Mouse (Mus musculus) erythroid progenitor cell, adult 5-6 weeks (primary cell): ENCODE results near the gene Pank4. TPM values are rescaled to one million over a fixed set of nuclear protein-coding genes. Genes with fewer than 3 reads are reported as not detected.
A peak's percentile ranks its signal among the peaks of the same experiment; 100 is the strongest.

Experiments
- ATAC-seq: replicated peaks from 2 replicates; pipeline ENCODE4 v1.8.0; 2016; ENCODE audit warnings: moderate number of reproducible peaks, mild to moderate bottlenecking, moderate TSS enrichment, inconsistent platforms; ENCODE audit not compliant: poor library complexity, low FRiP score, severe bottlenecking
- total RNA-seq, 2 experiments: library from RNA; stranded (forward) in 1 of 2; stranded (reverse) in 1 of 2; fragments of 150-400 nt in 1 of 2; fragments of 186-747, 209-891 nt in 1 of 2; gene quantifications; 2 replicates each; pipeline versions ENCODE4 v1.2.3 to v1.2.4; 2015 to 2017; ENCODE audit warnings: low replicate concordance in 2 of 2

Pank4 gene
- total RNA-seq, 2 experiments from 2014 or later: 40.0 to 78.0 TPM

DNA sequence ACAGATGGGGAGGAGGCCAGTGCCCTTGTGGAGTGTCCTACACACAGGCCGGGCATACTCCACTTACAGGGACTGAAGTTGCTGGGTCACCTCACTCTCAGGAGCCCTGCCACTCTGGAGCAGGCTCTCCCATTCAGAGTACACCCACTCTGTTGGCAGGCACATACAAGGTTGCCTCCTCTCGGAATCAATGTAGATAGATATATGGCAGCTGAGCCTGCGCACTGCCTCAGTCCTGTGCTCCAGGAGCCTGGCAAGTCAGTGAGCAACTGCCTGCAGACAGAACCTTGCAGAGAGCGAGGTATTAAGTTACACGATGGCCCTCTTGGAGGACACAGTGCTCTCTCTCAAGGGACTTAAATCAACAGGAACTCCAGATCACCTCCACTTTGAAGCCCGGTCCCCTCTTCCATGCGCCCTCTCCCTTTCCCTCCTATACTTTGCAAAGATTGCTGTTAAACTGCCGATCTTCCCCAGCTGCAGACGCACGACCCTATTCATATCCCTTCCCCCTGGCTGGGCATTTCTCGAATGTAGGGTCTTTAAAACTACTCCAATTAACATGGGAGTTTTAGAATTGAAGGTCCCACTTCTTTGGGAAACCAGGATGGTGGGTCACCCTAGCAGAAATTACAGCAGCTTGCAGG is 610 bp upstream of the Pank4 start:
- no peak for ATAC-seq

DNA sequence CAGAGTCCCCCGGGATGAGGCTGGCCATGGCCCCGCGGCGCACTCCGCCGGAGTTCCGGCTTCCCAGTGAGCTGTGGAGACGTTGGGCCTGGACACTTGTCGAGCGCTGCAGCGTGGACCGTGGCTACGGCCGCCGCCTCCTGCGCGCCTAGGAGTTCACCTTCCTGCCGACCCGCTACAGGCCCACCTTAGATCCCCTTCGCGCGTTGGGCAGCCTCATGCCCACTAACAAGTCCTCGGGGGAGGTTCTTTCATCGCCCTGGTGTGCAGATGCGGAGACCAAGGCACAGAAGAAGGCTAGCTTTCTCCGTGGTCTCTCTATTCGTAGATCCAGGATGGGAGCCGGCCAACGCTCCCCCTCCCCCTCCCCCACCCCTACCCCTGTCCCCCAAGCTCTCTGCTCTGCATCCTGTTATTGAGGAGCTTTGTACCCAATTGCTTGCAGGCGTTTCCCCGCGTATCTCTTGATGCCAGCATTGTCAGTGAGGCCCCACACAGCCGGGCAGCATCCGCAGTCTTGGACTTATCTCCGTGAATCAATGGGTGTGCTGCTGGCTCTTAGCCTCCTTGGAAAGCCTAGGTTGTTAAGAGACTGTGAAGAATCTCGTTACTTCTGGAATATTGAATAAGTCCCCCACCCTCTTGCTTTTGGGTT is 785 bp downstream of the Pank4 start:
- peak; percentile 67 for ATAC-seq

DNA sequence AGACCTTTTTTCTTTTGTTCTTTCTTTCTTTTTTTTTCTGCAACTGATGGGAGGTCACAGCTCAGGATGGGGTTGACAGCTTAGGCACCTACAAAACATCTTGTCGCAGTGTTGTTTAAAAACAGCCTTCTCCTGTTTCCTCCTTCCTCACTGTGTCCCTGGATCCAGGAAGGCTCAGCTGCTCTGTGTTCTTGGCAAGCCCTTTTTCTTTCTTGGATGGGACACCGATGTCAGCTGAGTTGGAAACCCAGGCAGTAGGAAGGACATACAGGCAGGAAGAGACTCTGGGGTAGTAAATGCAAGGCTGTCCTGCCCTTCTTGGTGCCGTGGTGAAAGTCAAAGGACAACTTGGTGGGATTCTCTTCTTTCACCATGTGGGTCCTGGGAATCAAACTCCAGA is 1.9 kb downstream of the Pank4 start:
- no peak for ATAC-seq

DNA sequence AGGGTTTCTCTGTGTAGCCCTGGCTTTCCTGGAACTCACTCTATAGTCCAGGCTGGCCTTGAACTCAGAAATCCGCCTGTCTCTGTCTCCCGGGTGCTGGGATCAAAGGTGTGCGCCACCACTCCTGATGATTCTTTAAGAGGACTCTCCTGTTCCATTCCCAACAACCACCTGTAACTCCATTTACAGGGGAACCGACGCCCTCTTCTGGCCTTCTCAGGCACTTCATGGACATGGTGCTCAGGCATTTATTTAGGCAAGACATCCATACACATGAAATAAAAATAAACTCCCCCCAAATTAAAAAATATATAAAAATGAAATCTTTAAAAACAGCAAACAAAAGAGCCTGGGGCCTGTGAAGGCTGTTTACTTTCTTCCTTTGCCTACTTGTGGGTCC is 3.2 kb downstream of the Pank4 start:
- ATAC-seq: no peak

DNA sequence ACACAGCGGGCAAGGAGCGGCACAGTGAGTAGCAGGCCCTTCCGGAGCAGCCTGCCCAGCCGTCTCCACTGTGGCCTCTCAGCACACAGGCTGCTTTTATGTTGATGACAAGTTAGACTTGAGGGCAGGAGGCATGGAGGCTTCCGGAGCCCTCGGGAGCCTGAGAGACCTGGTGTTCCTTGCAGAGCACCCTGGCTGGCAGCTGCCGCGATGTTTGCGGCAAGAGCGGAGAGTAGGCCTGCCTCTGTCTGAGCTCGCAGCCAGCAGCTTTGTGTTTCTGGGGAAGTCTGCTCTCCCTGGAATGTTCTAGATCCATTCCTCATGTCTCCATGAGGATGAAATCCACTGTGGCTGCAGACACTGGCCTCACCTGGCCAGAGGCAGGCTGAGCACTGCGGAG is 8.6 kb downstream of the Pank4 start:
- ATAC-seq: no peak

DNA sequence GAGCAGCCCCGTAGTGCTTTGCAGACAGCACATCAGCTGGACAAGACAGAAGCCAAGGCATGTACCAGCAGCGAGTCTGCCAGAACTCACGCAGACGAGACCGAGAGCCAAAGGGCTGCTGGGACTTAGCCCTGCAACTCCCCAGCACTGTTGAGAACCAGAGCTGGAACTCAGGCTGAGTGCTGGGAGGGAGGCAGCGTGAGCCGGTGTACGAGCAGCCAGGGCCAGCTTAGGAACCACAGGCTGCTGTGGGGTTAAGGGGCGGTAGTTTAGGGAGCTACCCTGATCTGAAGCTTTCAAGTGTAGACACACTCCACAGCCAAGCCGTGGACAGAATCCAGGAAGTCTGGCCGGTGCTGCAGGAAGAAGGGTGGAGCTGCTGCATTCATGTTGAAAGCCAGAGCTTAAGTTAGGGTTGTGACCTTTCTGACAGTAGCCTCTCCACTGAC is 10.3 kb downstream of the Pank4 start:
- no peak for ATAC-seq

DNA sequence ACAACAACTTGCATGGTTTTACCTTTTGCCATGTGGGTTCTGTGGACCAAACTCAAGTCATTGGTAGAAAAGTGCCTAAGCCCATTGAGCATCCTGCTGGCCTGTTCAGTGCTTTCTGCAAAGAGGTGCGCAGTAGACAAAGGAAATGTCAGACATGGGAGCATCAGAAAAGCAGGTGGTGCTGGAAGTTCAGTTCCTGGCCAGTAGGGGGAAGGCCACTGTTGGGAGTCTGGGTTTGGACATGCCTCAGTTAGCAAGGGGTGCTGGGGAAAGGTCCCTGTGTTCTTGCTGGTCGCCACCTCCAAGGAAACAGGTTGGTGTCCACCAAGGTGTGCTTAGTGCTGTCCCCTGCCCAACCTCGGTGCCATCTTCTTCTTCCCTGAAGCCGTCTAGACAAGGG is 16.2 kb downstream of the Pank4 start:
- ATAC-seq: no peak

DNA sequence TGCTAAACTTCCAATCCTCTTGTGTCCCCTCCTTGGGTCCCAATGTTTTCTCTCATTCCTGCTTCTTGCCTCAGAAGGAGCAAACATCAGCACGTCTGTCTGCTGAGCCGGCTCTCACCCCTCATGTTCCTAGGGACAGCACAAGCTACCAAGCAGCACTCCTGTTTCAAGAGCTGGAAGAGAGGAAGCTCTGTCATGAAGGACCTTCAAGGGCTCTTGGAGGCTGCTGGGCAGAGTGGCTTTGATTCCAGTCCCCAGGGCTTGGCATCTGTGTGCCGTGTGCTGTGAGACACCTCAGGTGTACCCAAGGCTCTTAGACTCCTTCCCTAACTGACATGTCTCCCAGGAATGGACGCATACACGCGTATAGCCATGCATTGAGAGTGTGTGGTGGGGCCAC is 17.2 kb downstream of the Pank4 start:
- ATAC-seq: no peak

DNA sequence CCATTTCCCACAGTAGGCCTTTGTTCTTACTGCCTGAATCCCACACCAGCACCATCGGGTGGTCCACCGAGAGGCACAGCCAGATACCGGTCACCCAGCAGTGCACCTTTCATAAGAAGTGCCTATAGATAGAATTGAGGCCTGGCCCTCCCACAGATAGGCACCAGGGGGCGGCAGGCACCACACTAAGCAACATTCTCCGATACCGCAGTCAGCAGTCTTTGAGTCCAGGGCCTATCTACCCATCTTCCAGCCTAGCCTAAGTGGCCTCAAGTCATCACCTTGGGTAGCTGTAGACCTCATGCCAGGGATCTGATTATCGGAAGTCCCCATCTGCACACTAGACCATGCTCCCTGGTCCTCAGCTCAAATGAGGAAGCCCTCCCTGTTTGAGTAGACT is 17.6 kb downstream of the Pank4 start:
- peak; percentile 64 for ATAC-seq

DNA sequence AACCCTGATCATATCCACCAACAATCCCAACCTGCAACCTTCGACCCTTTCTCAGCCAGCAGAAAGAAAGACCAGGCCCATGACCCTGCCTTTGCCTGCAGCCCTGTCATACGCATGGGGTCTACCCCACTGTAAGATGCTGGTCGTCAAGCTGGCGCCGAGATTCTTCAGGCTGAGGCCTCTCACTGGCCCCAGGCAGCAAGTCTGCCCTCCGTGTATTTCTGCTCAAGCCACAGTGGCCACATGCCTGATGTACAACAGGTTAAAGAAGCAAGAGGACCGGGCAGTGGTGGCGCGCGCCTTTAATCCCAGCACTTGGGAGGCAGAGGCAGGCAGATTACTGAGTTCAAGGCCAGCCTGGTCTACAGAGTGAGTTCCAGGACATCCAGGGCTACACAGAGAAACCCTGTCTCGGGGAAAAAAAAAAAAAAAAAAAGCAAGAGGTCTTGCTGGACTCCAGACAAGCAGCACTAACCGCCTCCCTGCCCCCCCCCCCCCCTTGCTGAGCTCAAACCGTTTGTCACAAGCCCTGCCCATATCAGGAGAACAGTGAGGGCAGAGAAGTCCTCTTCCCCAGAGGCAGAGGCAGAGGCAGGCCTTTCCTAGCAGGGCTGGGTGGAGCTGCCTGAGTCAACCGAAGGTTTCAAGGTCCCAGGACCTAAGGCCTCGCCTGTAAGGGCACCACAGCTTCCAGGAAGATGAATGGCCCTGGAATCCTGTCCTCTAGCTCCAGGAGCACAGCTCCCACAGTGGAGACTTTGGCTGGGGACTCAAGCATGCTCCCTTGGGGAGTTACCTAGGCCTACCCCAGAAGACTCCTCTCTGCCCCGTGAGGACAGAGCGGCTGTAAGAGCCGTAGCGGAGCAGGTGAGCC is 18.6 kb downstream of the Pank4 start:
- no peak for ATAC-seq

DNA sequence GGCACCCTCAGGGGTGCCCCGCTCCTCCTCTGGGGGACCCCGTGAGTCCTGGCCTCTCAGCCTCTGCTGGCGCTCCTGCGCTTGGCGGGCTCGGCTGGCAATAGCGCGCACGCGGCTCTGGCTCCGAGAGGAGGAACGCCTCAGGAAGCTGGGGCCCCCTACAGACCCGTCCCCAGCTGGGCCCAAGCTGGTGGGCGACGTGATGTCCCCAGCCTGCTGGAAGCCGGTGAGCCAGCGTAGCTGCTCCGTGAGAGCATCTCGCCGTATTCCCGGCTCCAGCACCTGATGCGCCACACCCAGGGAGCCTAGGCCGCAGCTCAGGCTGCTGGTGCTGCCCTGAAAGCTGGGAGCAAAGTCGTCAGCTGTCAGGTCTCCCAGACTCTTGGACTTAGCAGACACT is 19.8 kb downstream of the Pank4 start:
- no peak for ATAC-seq

DNA sequence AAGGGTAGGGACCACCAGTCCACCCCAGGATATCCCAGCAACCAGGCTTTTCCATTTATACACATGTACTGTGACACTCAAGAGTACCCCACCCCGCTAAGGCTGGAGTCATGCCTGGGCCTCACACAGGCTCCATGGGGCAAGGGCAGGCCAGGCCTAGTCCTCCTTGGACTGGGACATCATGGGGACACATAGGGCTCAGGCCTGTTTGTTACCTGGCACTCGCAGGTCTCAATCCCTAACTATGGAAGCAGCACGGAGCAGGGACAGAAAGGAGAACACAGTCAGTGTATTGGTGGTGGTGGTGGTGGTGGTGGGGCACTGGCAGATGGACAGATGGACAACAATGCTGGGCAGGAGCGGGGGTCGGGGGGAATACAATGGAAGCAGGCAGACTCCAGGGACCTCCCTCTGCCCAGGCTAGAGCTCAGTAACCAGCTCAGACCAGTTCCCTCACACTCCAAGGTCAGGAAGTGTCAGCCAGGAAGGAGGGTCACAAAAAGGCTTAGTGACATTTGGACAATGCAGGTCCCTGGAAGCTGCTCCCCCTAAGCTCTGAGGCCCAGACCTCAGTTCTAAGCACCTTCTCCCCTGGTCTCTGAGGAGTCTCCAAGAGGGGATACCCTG is 21.3 kb downstream of the Pank4 start:
- no peak for ATAC-seq

DNA sequence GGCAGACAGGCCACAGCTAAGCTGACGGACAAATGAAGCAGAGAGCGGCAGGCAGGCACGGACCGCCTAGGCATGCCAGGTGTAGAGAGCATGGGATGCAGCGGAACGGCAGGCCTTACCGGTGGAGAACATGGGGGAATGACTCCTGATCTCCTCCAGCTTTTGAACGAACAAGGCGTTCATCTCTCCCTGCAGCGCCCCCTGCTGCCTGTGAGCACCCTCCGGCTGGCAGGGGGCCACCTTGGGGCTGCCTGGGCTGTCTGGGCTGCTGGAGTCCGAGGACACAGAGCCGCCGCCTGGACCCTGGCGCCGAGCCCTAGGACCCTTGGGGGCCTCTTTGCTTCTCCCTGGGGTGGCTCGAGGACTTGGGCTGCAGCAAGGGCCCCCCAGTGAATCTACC is 22.2 kb downstream of the Pank4 start:
- peak; percentile 27; the same call in 1 of the 2 replicates for ATAC-seq

DNA sequence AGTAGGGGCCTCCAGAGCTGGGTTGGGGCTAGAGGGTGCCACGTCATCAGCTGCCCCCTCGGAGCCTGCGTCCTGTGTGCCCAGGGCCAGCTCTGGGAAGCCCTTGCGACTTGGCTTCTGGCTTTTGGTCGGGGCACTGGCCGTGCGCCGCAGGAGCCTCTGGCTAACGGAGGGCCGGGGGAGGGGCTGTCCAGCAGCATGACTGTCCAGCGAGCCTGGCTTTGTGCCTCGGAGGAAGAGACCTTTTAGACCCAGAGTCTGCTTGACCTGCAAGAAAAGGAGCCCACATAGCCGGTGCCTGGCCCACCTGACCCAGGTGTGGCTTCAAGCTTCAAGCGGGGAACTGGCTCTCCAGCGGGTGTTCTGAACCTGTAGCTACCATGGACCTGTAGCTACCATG is 22.8 kb downstream of the Pank4 start:
- ATAC-seq: no peak

DNA sequence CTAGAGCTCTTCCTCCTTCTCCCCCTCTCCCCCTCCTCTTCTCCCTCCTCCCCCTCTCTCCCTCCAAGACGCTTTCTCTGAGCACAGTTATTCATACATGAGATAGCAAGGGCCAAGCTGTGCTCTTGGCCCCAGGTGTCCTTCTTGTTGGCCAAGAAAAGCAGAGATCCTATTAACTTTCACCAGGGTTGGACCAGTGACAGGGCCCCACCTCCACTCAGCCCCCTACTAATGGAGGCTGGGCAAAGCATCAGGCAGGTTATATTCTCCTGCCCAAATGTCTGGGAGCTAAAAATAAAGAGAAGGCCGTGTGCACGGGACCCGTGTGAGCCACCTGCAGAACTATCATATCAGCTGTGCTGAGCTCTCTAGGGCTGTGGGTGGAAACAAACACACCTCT is 31.0 kb downstream of the Pank4 start:
- ATAC-seq: no peak

DNA sequence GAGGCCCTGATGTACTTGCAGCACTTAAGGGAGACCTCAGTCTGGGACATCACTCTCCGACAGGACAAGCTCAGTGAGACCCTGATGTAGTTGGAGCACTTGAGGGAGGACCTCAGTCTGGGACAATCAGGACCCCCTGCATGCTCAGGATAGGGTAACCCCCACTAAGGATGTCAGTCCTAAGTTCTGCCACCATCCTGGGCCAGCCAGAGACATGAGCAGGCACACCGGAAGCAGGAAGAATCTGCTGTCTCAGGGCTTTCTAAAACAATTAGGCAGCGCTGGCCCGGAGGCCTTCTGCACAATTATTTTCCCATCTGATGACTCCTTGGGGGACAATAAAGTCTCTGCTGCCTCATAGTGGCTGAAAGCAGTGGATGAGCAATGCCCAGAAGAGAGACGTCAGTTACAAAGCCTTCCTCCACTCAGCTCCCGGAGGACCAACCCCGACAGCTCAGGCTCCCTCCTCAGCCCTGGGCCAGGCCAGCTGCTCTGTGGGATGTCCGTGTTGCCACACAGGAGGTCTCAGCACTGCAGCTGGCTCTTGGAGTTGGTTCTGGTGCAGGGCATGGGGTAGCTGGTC is 32.7 kb downstream of the Pank4 start:
- ATAC-seq: no peak

DNA sequence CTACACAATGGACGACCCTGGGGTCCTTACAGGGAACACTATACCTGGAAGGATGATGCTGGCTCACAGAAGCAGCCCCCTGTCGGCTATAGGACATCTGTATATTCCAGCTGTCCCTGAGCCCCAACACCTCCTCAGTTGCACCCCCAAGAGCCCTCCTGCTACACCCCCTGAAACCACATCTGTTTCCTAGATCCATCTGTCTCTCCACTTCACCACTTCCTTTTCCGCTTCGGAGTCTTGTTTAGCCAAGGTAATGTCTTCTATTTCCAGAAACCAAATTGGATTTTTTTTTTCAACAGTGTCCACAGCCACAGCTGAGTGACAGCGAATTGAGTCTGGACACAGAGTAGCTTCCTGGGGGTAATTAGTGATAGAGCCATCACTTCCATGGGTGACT is 35.5 kb downstream of the Pank4 start:
- ATAC-seq: no peak

DNA sequence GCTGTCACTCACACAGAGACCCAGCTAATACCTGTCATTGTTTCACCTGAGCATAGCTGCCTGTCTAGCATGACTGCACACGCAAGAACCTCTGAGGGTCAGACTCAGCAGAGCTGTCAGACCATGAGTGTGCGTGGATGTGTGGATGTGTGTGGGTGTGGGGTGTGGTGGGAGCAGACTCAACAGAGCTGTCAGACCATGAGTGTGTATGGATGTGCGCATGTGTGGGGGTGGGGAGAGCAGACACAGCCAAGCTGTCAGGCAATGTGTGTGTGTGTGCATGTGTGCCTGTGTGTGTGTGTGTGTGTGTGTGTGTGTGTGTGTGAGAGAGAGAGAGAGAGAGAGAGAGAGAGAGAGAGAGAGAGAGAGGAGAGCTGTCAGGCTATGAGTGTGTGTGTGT is 41.4 kb downstream of the Pank4 start:
- ATAC-seq: no peak

DNA sequence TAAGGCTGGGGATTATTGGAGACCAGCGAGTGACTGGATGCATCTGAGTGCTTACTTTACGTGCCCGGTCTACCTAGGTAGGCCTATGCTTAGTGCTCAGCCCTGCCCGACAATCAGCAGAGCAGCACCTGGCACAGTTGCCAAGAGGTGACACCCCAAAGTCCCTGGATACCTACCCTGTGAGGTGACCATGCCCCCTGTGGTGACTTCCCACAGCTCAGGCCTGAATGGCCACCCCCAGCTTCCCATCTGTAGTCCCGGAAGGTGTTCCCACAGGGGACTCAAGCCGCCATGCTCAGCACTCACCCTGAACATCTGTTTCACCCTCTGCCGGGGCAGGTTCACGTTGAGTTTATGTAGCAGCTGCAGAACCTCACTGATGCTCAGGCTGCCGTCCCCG is 42.4 kb downstream of the Pank4 start:
- no peak for ATAC-seq

DNA sequence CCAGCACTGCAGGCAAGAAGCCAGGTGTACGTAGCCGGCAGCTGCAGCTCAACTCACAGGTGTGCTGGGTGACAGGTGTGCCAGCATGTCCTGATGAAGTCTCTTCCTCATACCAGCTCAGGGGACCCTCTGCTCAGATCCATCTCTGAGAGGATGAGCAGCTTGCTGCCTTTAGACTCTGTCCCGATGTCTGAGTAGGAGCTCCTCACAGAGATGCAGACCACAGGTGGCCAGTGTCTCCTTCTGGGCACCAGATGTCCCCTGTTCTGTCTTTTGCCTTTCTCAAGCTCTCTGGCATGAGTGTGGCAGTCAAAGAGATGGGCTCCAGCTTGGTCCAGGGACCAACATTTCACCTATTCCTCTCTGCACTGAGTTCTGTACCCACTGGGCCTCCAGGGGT is 43.7 kb downstream of the Pank4 start:
- ATAC-seq: no peak
